Mouse (Mus musculus) limb, embryonic 15.5 days (tissue): Measurements from ENCODE around the gene Lcn12. TPM values are rescaled to one million over a fixed set of nuclear protein-coding genes. Genes with fewer than 3 reads are reported as not detected.

ENCODE experiments used
- ATAC-seq: fragments of 200-750 bp; cut with Nextera tagmentation; 2 replicates; pipeline ENCODE4 v1.8.0; 2017; ENCODE audit warnings: low read depth, moderate TSS enrichment; ENCODE audit not compliant: insufficient number of reproducible peaks, low FRiP score, low TSS enrichment
- H3K27ac ChIP-seq: fragments of 300-500 bp; sonication (generic); 2 replicates; pipeline ENCODE4 v1.5.1; 2015; ENCODE audit warnings: moderate library complexity, mild to moderate bottlenecking, inconsistent platforms
- H3K27me3 ChIP-seq: fragments of 300-500 bp; sonication (generic); 2 replicates; pipeline ENCODE4 v1.6.1; 2015; ENCODE audit warnings: inconsistent platforms
- H3K36me3 ChIP-seq: fragments of 300-500 bp; sonication (generic); 2 replicates; pipeline ENCODE4 v1.6.1; 2015; ENCODE audit warnings: inconsistent platforms
- H3K4me1 ChIP-seq: fragments of 300-500 bp; sonication (generic); 2 replicates; pipeline ENCODE4 v1.6.1; 2015; ENCODE audit warnings: inconsistent platforms
- H3K4me2 ChIP-seq: fragments of 300-500 bp; sonication (generic); 2 replicates; pipeline ENCODE4 v1.6.1; 2015; ENCODE audit warnings: mild to moderate bottlenecking, inconsistent platforms
- H3K4me3 ChIP-seq: fragments of 300-500 bp; sonication (generic); 2 replicates; pipeline ENCODE4 v1.5.1; 2015; ENCODE audit warnings: mild to moderate bottlenecking, inconsistent platforms
- H3K9ac ChIP-seq: fragments of 300-500 bp; sonication (generic); 2 replicates; pipeline ENCODE4 v1.6.1; 2015; ENCODE audit warnings: inconsistent platforms
- H3K9me3 ChIP-seq: fragments of 300-500 bp; sonication (generic); 2 replicates; pipeline ENCODE4 v1.6.1; 2016; ENCODE audit warnings: inconsistent platforms
- WGBS: fragments of 180-500 bp; shearing (Covaris S2); methylation state at CpG from one replicate; pipeline ENCODE4 v1.1.7; 2015; 5-methylcytosine and 5-hydroxymethylcytosine counted together
- polyA plus RNA-seq: library from polyadenylated mRNA; unstranded; fragments of >200 nt; fragmentation: Nextera tagmentation; extraction: Ambion mirVana; gene quantifications from 2 replicates; pipeline ENCODE4 v1.2.1, GENCODE M21; 2015

Gene Lcn12
- polyA plus RNA-seq, 1 experiment from 2014 or later = not detected

GRCm38 (mm10) chr2:25504538-25504937 is 10.8 kb upstream of the Lcn12 start:
- Histone ChIP-seq H3K4me3 (no peak overlapping the region), H3K27ac (no peak overlapping the region), H3K9me3 (no peaks in the 10 kb centered on the region), H3K4me2 (no peak overlapping the region), H3K4me1 (peaks cover 19% of the 10 kb centered on the region), H3K36me3 (peaks cover 40% of the 10 kb centered on the region), H3K9ac (no peak overlapping the region), H3K27me3 (no peaks in the 10 kb centered on the region)
- 90% methylated on average over 19 of the region's 19 CpGs for WGBS
- ATAC-seq = no peak

GRCm38 (mm10) chr2:25502726-25503125 is 9.0 kb upstream of the Lcn12 start:
- no peak for ATAC-seq
- no peaks in the 10 kb centered on the region for H3K27me3 ChIP-seq
- H3K36me3 ChIP-seq = peaks cover 40% of the 10 kb centered on the region
- WGBS = 78% methylated on average over 3 of the region's 3 CpGs
- no peak overlapping the region for H3K4me2 ChIP-seq
- peak overlapping the region; percentile 9; the same call in 1 of the 2 replicates for H3K27ac ChIP-seq
- H3K4me3 ChIP-seq = no peak overlapping the region
- H3K9me3 ChIP-seq = no peaks in the 10 kb centered on the region
- no peak overlapping the region for H3K9ac ChIP-seq
- peaks cover 19% of the 10 kb centered on the region for H3K4me1 ChIP-seq

- ATAC-seq = no peak
- Histone ChIP-seq H3K36me3 (peaks cover 40% of the 10 kb centered on the region), H3K4me2 (peak within 1 kb of the TSS; percentile 65), H3K9ac (peak within 1 kb of the TSS; percentile 86), H3K27me3 (no peaks in the 10 kb centered on the region), H3K4me1 (peaks cover 19% of the 10 kb centered on the region), H3K27ac (peak within 1 kb of the TSS; percentile 72), H3K9me3 (no peaks in the 10 kb centered on the region), H3K4me3 (peak within 1 kb of the TSS; percentile 72)
- 74% methylated on average over 20 of the region's 20 CpGs for WGBS
These were observed 8.1 kb upstream of the Lcn12 start, which contains the start of gene C8g for GRCm38 (mm10) chr2:25501593-25502486. TSS of gene C8g (minus strand) at chr2:25501719.

GRCm38 (mm10) chr2:25500576-25501405 is 7.1 kb upstream of the Lcn12 start, which contains the start of gene Fbxw5:
TSS of gene Fbxw5 (plus strand) at chr2:25500750.
- Histone ChIP-seq H3K36me3 (peaks cover 35% of the 10 kb centered on the region), H3K4me1 (peaks cover 19% of the 10 kb centered on the region), H3K4me3 (peak within 1 kb of the TSS; percentile 72), H3K27ac (peak within 1 kb of the TSS; percentile 72), H3K9me3 (no peaks in the 10 kb centered on the region), H3K9ac (peak within 1 kb of the TSS; percentile 86), H3K4me2 (peak within 1 kb of the TSS; percentile 65), H3K27me3 (no peaks in the 10 kb centered on the region)
- peak; percentile 81 for ATAC-seq
- 1% methylated on average over 43 of the region's 44 CpGs for WGBS

- Histone ChIP-seq H3K36me3 (peaks cover 29% of the 10 kb centered on the region), H3K9me3 (no peaks in the 10 kb centered on the region), H3K4me3 (peak overlapping the region; percentile 72), H3K4me1 (peaks cover 19% of the 10 kb centered on the region), H3K27ac (peak overlapping the region; percentile 72; the same call in 1 of the 2 replicates), H3K4me2 (peak overlapping the region; percentile 65), H3K9ac (peak overlapping the region; percentile 40), H3K27me3 (no peaks in the 10 kb centered on the region)
- no peak for ATAC-seq
- whole genome bisulfite sequencing = 69% methylated on average over 6 of the region's 6 CpGs
These were observed 6.4 kb upstream of the Lcn12 start for GRCm38 (mm10) chr2:25500071-25500575.

GRCm38 (mm10) chr2:25498622-25499478 is 5.1 kb upstream of the Lcn12 start:
- Histone ChIP-seq H3K4me2 (no peak overlapping the region), H3K36me3 (peaks cover 16% of the 10 kb centered on the region), H3K9me3 (no peaks in the 10 kb centered on the region), H3K4me1 (peaks cover 19% of the 10 kb centered on the region), H3K4me3 (no peak overlapping the region), H3K27me3 (no peaks in the 10 kb centered on the region), H3K9ac (no peak overlapping the region), H3K27ac (no peak overlapping the region)
- 68% methylated on average over 15 of the region's 15 CpGs for WGBS
- no peak for ATAC-seq

- H3K9me3 ChIP-seq = no peaks in the 10 kb centered on the region
- ATAC-seq = no peak
- 43% methylated on average over 6 of the region's 6 CpGs for WGBS
- H3K4me3 ChIP-seq = no peak overlapping the region
- H3K27ac ChIP-seq = no peak overlapping the region
- H3K36me3 ChIP-seq = peaks cover 7% of the 10 kb centered on the region
- H3K4me2 ChIP-seq = no peak overlapping the region
- no peaks in the 10 kb centered on the region for H3K27me3 ChIP-seq
- H3K4me1 ChIP-seq = peaks cover 19% of the 10 kb centered on the region
- no peak overlapping the region for H3K9ac ChIP-seq
These were observed 4.3 kb upstream of the Lcn12 start for GRCm38 (mm10) chr2:25497846-25498575.

GRCm38 (mm10) chr2:25496462-25496861 is 2.8 kb upstream of the Lcn12 start:
- H3K9ac ChIP-seq = no peak overlapping the region
- WGBS = 47% methylated on average over 4 of the region's 4 CpGs
- no peak overlapping the region for H3K27ac ChIP-seq
- no peak overlapping the region for H3K4me3 ChIP-seq
- H3K9me3 ChIP-seq = no peaks in the 10 kb centered on the region
- no peaks in the 10 kb centered on the region for H3K36me3 ChIP-seq
- H3K4me1 ChIP-seq = peaks cover 8% of the 10 kb centered on the region
- no peaks in the 10 kb centered on the region for H3K27me3 ChIP-seq
- no peak overlapping the region for H3K4me2 ChIP-seq
- no peak for ATAC-seq

- no peak overlapping the region for H3K4me3 ChIP-seq
- no peaks in the 10 kb centered on the region for H3K4me1 ChIP-seq
- H3K36me3 ChIP-seq = no peaks in the 10 kb centered on the region
- H3K27me3 ChIP-seq = 0 out of 2 replicates have a peak, but pooled peaks cover 2% of the 10 kb centered on the region
- no peak for ATAC-seq
- H3K4me2 ChIP-seq = no peak overlapping the region
- no peaks in the 10 kb centered on the region for H3K9me3 ChIP-seq
- H3K9ac ChIP-seq = no peak overlapping the region
- no peak overlapping the region for H3K27ac ChIP-seq
- 81% methylated on average over 5 of the region's 5 CpGs for WGBS
These were observed 723 bp downstream of the Lcn12 start for GRCm38 (mm10) chr2:25492988-25493387.

GRCm38 (mm10) chr2:25488671-25489068 is 5.0 kb downstream of the Lcn12 start:
- Histone ChIP-seq H3K4me3 (no peak overlapping the region), H3K9me3 (no peaks in the 10 kb centered on the region), H3K4me2 (no peak overlapping the region), H3K9ac (no peak overlapping the region), H3K27ac (no peak overlapping the region), H3K27me3 (0 out of 2 replicates have a peak, but pooled peaks cover 3% of the 10 kb centered on the region), H3K4me1 (no peaks in the 10 kb centered on the region), H3K36me3 (no peaks in the 10 kb centered on the region)
- no peak for ATAC-seq
- WGBS = 80% methylated on average over 7 of the region's 7 CpGs
